Mouse (Mus musculus) brain, embryonic 14.5 days (tissue): ENCODE measurements around the gene Ston2.

ENCODE experiments used
- CTCF ChIP-seq: fragments of 200-500 bp; IDR thresholded peaks from 2 replicates; pipeline ENCODE4 v1.5.1; 2012; ENCODE audit warnings: inconsistent platforms, mild to moderate bottlenecking, moderate library complexity, borderline replicate concordance; ENCODE audit not compliant: insufficient read depth, insufficient read length; ENCODE audit errors: extremely low read depth
- POLR2A ChIP-seq: fragments of 200-500 bp; IDR thresholded peaks from 2 replicates; pipeline ENCODE4 v1.6.1; 2012; ENCODE audit warnings: mild to moderate bottlenecking, inconsistent platforms, borderline replicate concordance; ENCODE audit not compliant: poor library complexity, insufficient read depth, insufficient read length, severe bottlenecking; ENCODE audit errors: extremely low read depth

- TF ChIP-seq CTCF (no peak), POLR2A (no peak)
These were observed 80.4 kb downstream of the Ston2 start for GRCm38 (mm10) chr12:91707807-91708206.
